Mouse (Mus musculus) small intestine, adult 2 months (tissue): ENCODE data around the gene Cela1.

Experiments
- CTCF ChIP-seq: fragments of 200-500 bp; IDR thresholded peaks from 2 replicates; pipeline ENCODE4 v1.5.1; 2012; ENCODE audit warnings: low read depth, mild to moderate bottlenecking, control low read depth, inconsistent platforms, low read length, moderate library complexity, mixed read lengths; ENCODE audit not compliant: insufficient replicate concordance, insufficient read length; ENCODE audit errors: extremely low read depth
- POLR2A ChIP-seq: fragments of 200-500 bp; IDR thresholded peaks from 2 replicates; pipeline ENCODE4 v1.6.1; 2012; ENCODE audit warnings: low read depth, mild to moderate bottlenecking, control low read depth, inconsistent platforms, low read length, moderate library complexity

DNA sequence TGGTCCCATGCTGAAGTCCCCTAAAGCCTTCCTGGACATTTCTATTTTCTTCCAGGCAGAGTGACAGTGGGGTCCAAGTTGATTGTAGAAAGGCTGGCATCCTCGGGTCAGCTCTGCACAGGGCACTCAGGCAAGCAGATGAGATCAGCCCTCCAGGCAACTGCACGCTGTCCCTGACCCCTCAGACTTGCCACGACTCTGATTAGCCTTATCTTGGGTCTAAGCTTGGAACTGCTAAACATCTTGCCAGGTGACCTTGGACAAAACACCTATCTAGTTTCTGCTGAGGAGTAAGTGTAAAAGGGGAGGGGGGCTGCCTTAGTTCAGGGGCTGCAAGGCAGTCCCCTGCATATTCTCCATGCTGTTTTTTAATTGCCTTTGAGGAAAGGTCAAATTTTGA, 4.3 kb upstream of the Cela1 start:
- TF ChIP-seq POLR2A (no peak), CTCF (no peak)
